Mouse (Mus musculus): Measurements from ENCODE around the gene Htr1d. TPM values are rescaled to one million over a fixed set of nuclear protein-coding genes. Genes with fewer than 3 reads are reported as not detected.

Gene Htr1d
- total RNA-seq, 4 experiments from 2014 or later, result not detected

Other genes starting within 250 kb of the Htr1d start
- gene Asap3, start 217.2 kb upstream of the Htr1d start, total RNA-seq (2022), result 1 to 10 TPM in 2 of 4 experiments, under 1 TPM in 2; 0.92 to 1.3 (median 1.1) TPM
- gene Tcea3, start 175.8 kb upstream of the Htr1d start, total RNA-seq (2022), result 100 to 1,000 TPM; 380 to 439 (median 413) TPM
- gene Zfp46, start 138.8 kb upstream of the Htr1d start, total RNA-seq (2022), result 10 to 100 TPM; 21.2 to 27.1 (median 24.9) TPM
- 10 to 100 TPM; 18.3 to 26.7 (median 21.0) TPM for gene Hnrnpr, start 112.6 kb upstream of the Htr1d start, total RNA-seq (2022)
- gene 6030445D17Rik, start 38.7 kb downstream of the Htr1d start, total RNA-seq (2022), result under 1 TPM in 3 of 4 experiments, not detected in 1; 0.16 to 0.27 (median 0.27) TPM
- gene Luzp1, start 46.2 kb downstream of the Htr1d start, total RNA-seq (2022), result 10 to 100 TPM in 3 of 4 experiments, 1 to 10 TPM in 1; 8.6 to 15.2 (median 13.5) TPM
- gene Kdm1a, start 179.2 kb downstream of the Htr1d start, total RNA-seq (2022), result 10 to 100 TPM; 17.0 to 19.0 (median 17.8) TPM
- not detected for gene Tex46, start 186.9 kb downstream of the Htr1d start, total RNA-seq (2022)
- not detected for gene Lactbl1, start 199.1 kb downstream of the Htr1d start, total RNA-seq (2022)

Data from gastrocnemius, adult 8-10 months (tissue).